ENCODE assay signal across 15 mouse cellular contexts in the genomic region with DNA sequence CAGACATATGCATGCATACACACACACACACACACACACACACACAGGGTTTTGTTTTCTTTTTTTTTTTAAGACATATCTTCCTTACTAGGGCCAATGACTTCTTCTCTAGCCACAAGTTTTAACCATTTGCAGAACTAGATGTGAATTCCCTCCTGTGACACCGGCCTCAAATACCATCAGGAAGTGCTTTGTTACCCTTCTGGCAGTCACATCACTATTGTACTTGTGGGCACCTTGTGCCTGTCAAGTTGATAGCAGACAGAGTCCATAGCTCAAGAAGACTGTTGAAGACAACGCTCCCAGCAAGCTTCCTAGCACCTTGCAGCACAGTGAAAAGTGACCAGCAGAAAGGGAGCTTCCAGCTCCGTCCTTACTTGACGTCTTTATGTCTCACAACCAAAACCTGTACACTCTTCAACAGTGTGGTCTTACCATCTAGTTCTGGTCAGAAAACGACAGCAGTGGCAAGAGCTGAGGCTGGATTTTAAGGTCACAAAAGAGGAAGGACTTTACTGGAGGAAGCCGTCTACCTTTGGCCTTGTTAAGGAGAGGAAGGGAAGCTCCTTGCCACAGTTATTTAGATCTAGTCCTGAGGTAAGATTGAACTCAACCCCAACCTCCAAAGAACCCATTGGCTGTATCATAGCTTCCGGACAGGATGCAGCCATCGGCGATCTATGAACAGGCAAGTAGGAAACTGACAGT.
"Had no signal": no experiment of that assay in that cellular context is flagged by ENCODE, and none has a peak within 500 bp of the region (broad histone marks: within the 10 kb centered on the region; RNA-seq: fewer than 3 reads in every experiment).

No protein-coding gene starts in this region.

- H3K9me3 ChIP-seq: limb, embryonic 15.5 days; midbrain, embryonic 10.5 days; midbrain, embryonic 15.5 days; stomach, embryonic 15.5 days had no signal

- H3K27me3 ChIP-seq: limb, embryonic 15.5 days; midbrain, embryonic 15.5 days; stomach, embryonic 15.5 days had no signal

- ATAC-seq: intestine, postnatal 0 days; midbrain, embryonic 15.5 days had no signal

- H3K27ac ChIP-seq: limb, embryonic 15.5 days; liver, embryonic 14.5 days; midbrain, embryonic 10.5 days; midbrain, embryonic 15.5 days; stomach, embryonic 15.5 days had no signal

- H3K36me3 ChIP-seq: limb, embryonic 15.5 days; midbrain, embryonic 10.5 days; midbrain, embryonic 15.5 days; stomach, embryonic 15.5 days had no signal

- DNase-seq: kidney, adult 8-10 months; kidney, postnatal 25 days; layer of hippocampus, adult 9-11 months; layer of hippocampus, postnatal 36 days; lung, adult 18-20 months; lung, postnatal 14 days; right cerebral cortex, postnatal 14 days; thymus, adult 2 months; thymus, postnatal 25 days had no signal

- H3K4me3 ChIP-seq: limb, embryonic 15.5 days; midbrain, embryonic 10.5 days; midbrain, embryonic 15.5 days; stomach, embryonic 15.5 days had no signal

- H3K4me1 ChIP-seq: stomach, embryonic 15.5 days had no signal
